Mouse (Mus musculus) spleen, adult 2 months (tissue): Measurements from ENCODE around the gene Kl.

Experiments
- CTCF ChIP-seq: fragments of 200-500 bp; IDR thresholded peaks from 2 replicates; pipeline ENCODE4 v1.5.1; 2011; ENCODE audit warnings: mild to moderate bottlenecking, inconsistent platforms; ENCODE audit not compliant: insufficient read depth, insufficient read length, insufficient replicate concordance; ENCODE audit errors: extremely low read depth
- POLR2A ChIP-seq: fragments of 200-500 bp; IDR thresholded peaks from 2 replicates; pipeline ENCODE4 v1.6.1; 2011; ENCODE audit warnings: low read depth, low read length, inconsistent platforms

- no peak for TF ChIP-seq CTCF
- TF ChIP-seq POLR2A, result no peak
These were observed 37.0 kb upstream of the Kl start for GRCm38 (mm10) chr5:150915080-150916055.
